Mouse (Mus musculus): ENCODE data around the gene Gm17387.

DNA sequence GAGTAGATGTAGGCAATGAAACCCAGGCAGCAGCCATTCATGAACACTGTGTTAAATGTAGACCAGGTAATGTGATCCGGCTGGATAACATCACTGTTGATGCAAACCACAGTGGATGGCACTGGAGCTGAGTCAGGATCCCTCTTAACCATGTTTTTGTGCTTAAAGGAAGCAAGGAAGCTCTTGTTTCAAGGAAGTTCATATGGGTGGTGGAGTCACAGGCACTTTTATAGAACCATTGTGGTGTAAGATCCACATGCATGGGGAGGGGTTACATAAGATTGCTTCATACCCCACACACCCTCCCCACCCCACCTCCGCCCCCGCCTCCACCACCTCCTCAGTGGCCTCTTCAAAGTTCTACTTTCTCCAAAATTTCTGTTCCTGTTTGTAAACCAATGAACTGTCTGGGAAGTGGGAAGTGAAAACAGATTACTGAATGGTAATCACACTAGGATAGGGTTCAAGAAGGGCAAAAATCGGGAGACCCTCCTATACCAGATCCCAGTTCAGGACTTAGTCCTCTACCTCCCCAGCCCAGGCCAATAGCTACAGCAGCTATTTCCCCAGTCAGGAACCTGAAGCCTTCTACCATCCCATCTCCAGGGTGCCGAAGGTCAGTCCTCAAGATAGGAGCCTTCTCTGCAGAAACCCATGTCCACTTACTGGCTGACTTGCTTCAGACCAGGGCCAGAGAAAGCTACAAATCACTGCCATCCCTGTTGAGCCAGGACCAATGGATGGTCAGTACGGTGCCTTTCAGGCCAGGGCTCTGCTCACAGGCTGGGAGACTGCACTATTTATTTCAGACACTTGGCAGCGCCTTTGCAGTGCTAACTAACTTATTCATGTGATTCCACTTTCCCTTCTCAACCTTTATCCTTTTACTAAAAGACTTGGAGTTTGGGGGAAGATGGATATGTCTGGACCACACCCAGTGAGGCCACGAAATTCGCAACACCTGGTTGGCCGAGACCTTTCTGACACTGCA, 11.9 kb upstream of the Gm17387 start:
- TF ChIP-seq CTCF (IDR thresholded peaks at IDR 0.05; ENCODE audit: low read depth, low read length) (no peak), POLR2A (IDR thresholded peaks at IDR 0.05; ENCODE audit: borderline replicate concordance, low read depth, low read length) (no peak)
